Mouse (Mus musculus) lung, postnatal 0 days (tissue): Measurements from ENCODE around the gene Rnf43.

Experiments
- CTCF ChIP-seq: IDR thresholded peaks from 2 replicates; pipeline ENCODE4 v1.5.1; 2016; ENCODE audit warnings: antibody characterized with exemption, mild to moderate bottlenecking
- EP300 ChIP-seq: IDR thresholded peaks from 2 replicates; pipeline ENCODE4 v1.6.1; 2016; ENCODE audit warnings: antibody characterized with exemption, mild to moderate bottlenecking, control low read depth

- TF ChIP-seq CTCF (no peak), EP300 (no peak)
These were observed 49.7 kb downstream of the Rnf43 start for GRCm38 (mm10) chr11:87712188-87712587.
